Mouse (Mus musculus) liver, postnatal 0 days (tissue): ENCODE measurements around the gene Rbbp9.

ENCODE experiments used
- CTCF ChIP-seq: sonication (generic); IDR thresholded peaks from 2 replicates; pipeline ENCODE4 v1.5.1; 2016; ENCODE audit warnings: antibody characterized with exemption, low read depth
- EP300 ChIP-seq: IDR thresholded peaks from 2 replicates; pipeline ENCODE4 v1.6.1; 2016; ENCODE audit warnings: antibody characterized with exemption, low read depth, mild to moderate bottlenecking

- TF ChIP-seq CTCF, result no peak
- no peak for TF ChIP-seq EP300
Measured at GRCm38 (mm10) chr2:144537123-144537522, 13.5 kb downstream of the Rbbp9 start.
